Mouse (Mus musculus) adrenal gland, postnatal 36 days (tissue): Measurements from ENCODE around the gene Tnfaip8l2. TPM values are rescaled to one million over a fixed set of nuclear protein-coding genes. Genes with fewer than 3 reads are reported as not detected.
"Not testable (repeated sequence)": the region's sequence is repeated elsewhere in the genome, so short reads cannot be mapped to it uniquely, and the experiment has no call there.

Source experiments
- DNase-seq, 2 experiments: peaks; one replicate each; pipeline ENCODE4 v3.0.0; 2021; ENCODE audit warnings: mixed read lengths in 1 of 2
- microRNA-seq: library from miRNA; unstranded; fragments of <30 nt; microRNA quantifications from one replicate; pipeline ENCODE4 v1.2.0, GENCODE M21; 2021
- total RNA-seq, 2 experiments: library from RNA; stranded (reverse); gene quantifications; 2 replicates each; pipeline ENCODE4 v1.2.3; 2021

Gene Tnfaip8l2
- total RNA-seq, 2 experiments from 2014 or later: 1.8 to 2.1 TPM

GRCm38 (mm10) chr3:95112760-95113159, 29.4 kb downstream of the Tnfaip8l2 start:
- no peak for DNase-seq

DNA sequence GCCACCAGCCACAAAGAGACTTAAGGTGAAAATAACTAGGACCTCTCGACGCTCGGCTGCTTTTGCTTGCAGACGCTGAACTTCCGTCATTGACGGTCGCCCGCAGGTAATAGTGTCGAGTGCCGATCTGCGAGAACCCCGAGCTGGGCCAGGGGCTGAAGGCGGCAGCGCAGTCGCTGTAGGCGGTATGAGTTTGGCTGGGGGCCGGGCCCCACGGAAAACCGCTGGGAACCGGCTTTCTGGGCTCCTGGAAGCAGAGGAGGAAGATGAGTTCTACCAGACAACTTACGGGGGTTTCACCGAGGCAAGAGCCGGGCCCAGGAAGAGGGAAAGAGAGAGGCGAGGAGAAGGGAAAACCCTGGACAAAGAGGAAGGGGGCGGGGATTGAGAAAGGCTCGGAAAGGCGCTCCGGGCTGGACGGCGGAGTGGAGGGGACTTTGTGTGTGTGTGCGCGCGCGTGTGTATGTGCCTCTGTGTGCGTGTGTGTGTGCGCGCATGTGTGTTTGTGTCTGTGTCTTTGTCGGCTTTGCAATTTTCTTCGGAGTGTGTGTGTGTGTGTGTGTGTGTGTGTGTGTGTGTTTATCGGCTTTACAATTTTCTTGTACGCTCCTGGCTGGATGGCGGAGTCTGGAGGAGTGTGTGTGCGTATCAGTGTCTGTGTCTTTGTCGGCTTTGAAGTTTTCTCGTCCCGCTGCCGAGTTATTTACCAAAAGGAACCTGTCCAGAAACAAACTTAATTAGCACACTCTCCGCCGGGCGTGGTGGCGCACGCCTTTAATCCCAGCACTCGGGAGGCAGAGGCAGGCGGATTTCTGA, 31.0 kb downstream of the Tnfaip8l2 start, which contains the start of gene Vps72:
TSS of gene Vps72 (plus strand) at position 112 of the 816 bp plus-strand sequence.
- peak; percentile 93 for DNase-seq

GRCm38 (mm10) chr3:95107898-95108297, 34.3 kb downstream of the Tnfaip8l2 start:
- DNase-seq: no peak

DNA sequence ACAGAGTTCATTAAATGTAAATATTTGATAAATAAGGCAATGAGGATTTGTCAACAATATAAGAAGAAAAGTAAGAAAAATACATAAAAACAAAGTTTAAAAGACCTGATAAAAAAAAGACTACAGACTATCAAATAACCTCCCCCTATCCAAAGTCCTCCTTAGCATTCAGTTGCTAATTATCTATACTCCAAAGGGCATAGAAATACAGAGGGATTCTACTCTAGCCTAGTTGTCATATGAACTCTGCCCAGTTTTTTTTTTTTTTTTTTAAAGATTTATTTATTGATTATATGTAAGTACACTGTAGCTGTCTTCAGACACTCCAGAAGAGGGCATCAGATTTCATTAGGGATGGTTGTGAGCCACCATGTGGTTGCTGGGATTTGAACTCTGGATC, 34.9 kb downstream of the Tnfaip8l2 start:
- not testable (repeated sequence) for DNase-seq

GRCm38 (mm10) chr3:95106338-95107117, 35.6 kb downstream of the Tnfaip8l2 start, which contains the start of gene Pip5k1a:
Pip5k1a (minus strand) TSS chr3:95106930.
- peak; percentile 96 for DNase-seq

GRCm38 (mm10) chr3:95105586-95106337, 36.4 kb downstream of the Tnfaip8l2 start:
- DNase-seq: no peak

- no peak for DNase-seq
Measured at GRCm38 (mm10) chr3:95105121-95105520, 37.0 kb downstream of the Tnfaip8l2 start.

DNA sequence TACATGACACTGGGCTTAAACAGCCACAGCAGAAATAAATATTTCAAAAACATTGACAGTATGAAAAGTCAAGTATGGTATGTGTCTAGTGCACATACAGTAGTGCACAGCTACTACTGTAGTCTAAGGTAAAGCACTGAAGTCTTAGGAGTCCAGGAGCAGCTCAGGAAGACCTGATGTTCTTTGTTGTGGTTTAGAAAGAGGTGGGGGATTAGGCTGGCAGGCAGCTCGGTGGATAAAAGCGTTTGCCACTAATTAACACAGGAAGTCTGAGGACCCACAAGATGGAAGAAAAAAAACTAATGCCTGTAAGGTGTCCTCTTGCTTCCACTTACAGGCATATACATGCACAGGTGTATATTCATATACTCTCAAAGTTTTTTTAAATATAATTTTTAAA, 41.3 kb downstream of the Tnfaip8l2 start:
- DNase-seq: no peak

Small RNA genes lying within 50 kb of the gene (microRNA-seq; reads per million reads assigned to microRNA genes)
- not detected for gene Mir8099-1

Other genes starting within 250 kb of the Tnfaip8l2 start
- gene Selenbp1, start 209.3 kb downstream of the Tnfaip8l2 start, total RNA-seq: 10 to 100 TPM; 40.5 to 81.7 TPM
- gene Rfx5, start 188.3 kb downstream of the Tnfaip8l2 start, total RNA-seq: 10 to 100 TPM; 24.0 to 24.6 TPM
- gene Pi4kb, start 167.6 kb downstream of the Tnfaip8l2 start, total RNA-seq: 10 to 100 TPM; 61.8 to 62.9 TPM
- gene Zfp687, start 126.9 kb downstream of the Tnfaip8l2 start, total RNA-seq: 10 to 100 TPM; 23.1 to 37.7 TPM
- gene Psmd4, start 99.7 kb downstream of the Tnfaip8l2 start, total RNA-seq: 100 to 1,000 TPM; 284 to 331 TPM
- 10 to 100 TPM; 41.8 to 58.9 TPM for gene Pip5k1a, start 35.4 kb downstream of the Tnfaip8l2 start, total RNA-seq
- gene Vps72, start 31.3 kb downstream of the Tnfaip8l2 start, total RNA-seq: 10 to 100 TPM; 56.1 to 63.3 TPM
- 1 to 10 TPM in 1 of 2 experiments, under 1 TPM in 1; 0.66 to 1.4 TPM for gene Tmod4, start 17.9 kb downstream of the Tnfaip8l2 start, total RNA-seq
- 10 to 100 TPM; 33.8 to 35.4 TPM for gene Scnm1, start 8.3 kb downstream of the Tnfaip8l2 start, total RNA-seq
- 1 to 10 TPM; 8.3 to 9.7 TPM for gene Lysmd1, start 8.3 kb downstream of the Tnfaip8l2 start, total RNA-seq
- gene Sema6c, start 18.1 kb upstream of the Tnfaip8l2 start, total RNA-seq: 1 to 10 TPM; 2.3 to 3.7 TPM
- gene Gabpb2, start 75.6 kb upstream of the Tnfaip8l2 start, total RNA-seq: 10 to 100 TPM; 21.3 to 22.6 TPM
- 10 to 100 TPM; 86.9 to 94.8 TPM for gene Cdc42se1, start 86.4 kb upstream of the Tnfaip8l2 start, total RNA-seq
- gene Mllt11, start 89.8 kb upstream of the Tnfaip8l2 start, total RNA-seq: 10 to 100 TPM in 1 of 2 experiments, 1 to 10 TPM in 1; 6.9 to 10.9 TPM
- gene Gm128, start 99.2 kb upstream of the Tnfaip8l2 start, total RNA-seq: under 1 TPM; 0.17 to 0.26 TPM
- gene Bnipl, start 108.8 kb upstream of the Tnfaip8l2 start, total RNA-seq: under 1 TPM in 1 of 2 experiments, not detected in 1; 0.89 TPM
- gene Mindy1, start 139.0 kb upstream of the Tnfaip8l2 start, total RNA-seq: 100 to 1,000 TPM; 120 to 147 TPM
- 10 to 100 TPM; 25.1 to 33.3 TPM for gene Prune1, start 139.7 kb upstream of the Tnfaip8l2 start, total RNA-seq
- gene Anxa9, start 164.8 kb upstream of the Tnfaip8l2 start, total RNA-seq: 1 to 10 TPM; 1.1 to 3.3 TPM
- 100 to 1,000 TPM; 239 to 254 TPM for gene Cers2, start 172.4 kb upstream of the Tnfaip8l2 start, total RNA-seq
- gene Setdb1, start 214.8 kb upstream of the Tnfaip8l2 start, total RNA-seq: 10 to 100 TPM; 25.9 to 29.7 TPM